Mouse (Mus musculus) G1E (cell line): ENCODE data around the gene Babam1. TPM values are rescaled to one million over a fixed set of nuclear protein-coding genes. Genes with fewer than 3 reads are reported as not detected.

ENCODE experiments used
- ATAC-seq: 2 replicates; pipeline ENCODE4 v1.8.0; 2016; ENCODE audit warnings: mild to moderate bottlenecking; ENCODE audit not compliant: insufficient number of reproducible peaks, poor library complexity, low FRiP score, severe bottlenecking; ENCODE audit errors: extremely low read depth
- DNase-seq: peaks from one replicate; pipeline ENCODE4 v3.0.0; 2012; ENCODE audit warnings: low spot score
- H3K27me3 ChIP-seq: 2 replicates; pipeline ENCODE4 v1.6.1; 2012; ENCODE audit warnings: mild to moderate bottlenecking, low read length, inconsistent platforms; ENCODE audit not compliant: insufficient read depth
- H3K36me3 ChIP-seq: replicated peaks from 2 replicates; pipeline ENCODE3; 2012; ENCODE audit warnings: mild to moderate bottlenecking, inconsistent platforms
- H3K4me1 ChIP-seq: 2 replicates; pipeline ENCODE4 v1.6.1; 2012; ENCODE audit warnings: low read depth, low read length, inconsistent platforms, mixed read lengths; ENCODE audit not compliant: insufficient read depth
- H3K4me3 ChIP-seq: 2 replicates; pipeline ENCODE4 v1.5.1; 2012; ENCODE audit warnings: low read depth, mild to moderate bottlenecking, inconsistent platforms, low read length, moderate library complexity, mixed read lengths
- H3K9me3 ChIP-seq: replicated peaks from 2 replicates; pipeline ENCODE4 v1.6.1; 2012; ENCODE audit warnings: inconsistent platforms
- CTCF ChIP-seq: IDR thresholded peaks from 2 replicates; pipeline ENCODE4 v1.5.1; 2012; ENCODE audit warnings: low read depth, low read length, inconsistent platforms, mixed read lengths
- GATA1 ChIP-seq: IDR thresholded peaks from 2 replicates; pipeline ENCODE4 v1.6.1; 2012; ENCODE audit warnings: borderline replicate concordance, low read length, inconsistent platforms, mixed read lengths
- GATA2 ChIP-seq: IDR thresholded peaks from 2 replicates; pipeline ENCODE4 v1.6.1; 2012; ENCODE audit warnings: low read depth, low read length, inconsistent platforms, borderline replicate concordance
- POLR2AphosphoS5 ChIP-seq: IDR thresholded peaks from 2 replicates; pipeline ENCODE4 v1.6.1; 2012; ENCODE audit warnings: low read depth, low read length, inconsistent platforms; ENCODE audit not compliant: insufficient replicate concordance
- TAL1 ChIP-seq: conservative IDR thresholded peaks from 2 replicates; pipeline ENCODE4 v1.6.1; 2012; ENCODE audit warnings: low read depth, low read length, inconsistent platforms, mixed read lengths
- polyA plus RNA-seq: library from polyadenylated mRNA; stranded (reverse); fragments of >175 nt; gene quantifications from 2 replicates; pipeline ENCODE4 v1.2.3, GENCODE M21; 2012
- total RNA-seq, 2 experiments: library from RNA; stranded (forward) in 1 of 2; stranded (reverse) in 1 of 2; fragments of 200-1000 nt in 1 of 2; fragments of >200 nt in 1 of 2; fragmentation: Nextera tagmentation in 1 of 2; gene quantifications; 2 replicates each; pipeline ENCODE4 v1.2.3; 2014 to 2017

Gene Babam1
- total and polyA plus RNA-seq, 3 experiments = 58.4 to 106 (median 92.1) TPM

GRCm38 (mm10) chr8:71368366-71368765 is 28.3 kb upstream of the Babam1 start:
- H3K9me3 ChIP-seq = no peaks in the 10 kb centered on the region
- H3K36me3 ChIP-seq = peaks cover 37% of the 10 kb centered on the region
- ATAC-seq = no peak
- TF ChIP-seq CTCF = no peak
- no peak for TF ChIP-seq GATA1
- no peak for TF ChIP-seq POLR2AphosphoS5
- no peak for TF ChIP-seq TAL1
- no peak for TF ChIP-seq GATA2
- H3K4me3 ChIP-seq = peak overlapping the region; percentile 48; the same call in 1 of the 2 replicates
- no peaks in the 10 kb centered on the region for H3K27me3 ChIP-seq
- no peak for DNase-seq
- H3K4me1 ChIP-seq = peaks cover 54% of the 10 kb centered on the region

DNA sequence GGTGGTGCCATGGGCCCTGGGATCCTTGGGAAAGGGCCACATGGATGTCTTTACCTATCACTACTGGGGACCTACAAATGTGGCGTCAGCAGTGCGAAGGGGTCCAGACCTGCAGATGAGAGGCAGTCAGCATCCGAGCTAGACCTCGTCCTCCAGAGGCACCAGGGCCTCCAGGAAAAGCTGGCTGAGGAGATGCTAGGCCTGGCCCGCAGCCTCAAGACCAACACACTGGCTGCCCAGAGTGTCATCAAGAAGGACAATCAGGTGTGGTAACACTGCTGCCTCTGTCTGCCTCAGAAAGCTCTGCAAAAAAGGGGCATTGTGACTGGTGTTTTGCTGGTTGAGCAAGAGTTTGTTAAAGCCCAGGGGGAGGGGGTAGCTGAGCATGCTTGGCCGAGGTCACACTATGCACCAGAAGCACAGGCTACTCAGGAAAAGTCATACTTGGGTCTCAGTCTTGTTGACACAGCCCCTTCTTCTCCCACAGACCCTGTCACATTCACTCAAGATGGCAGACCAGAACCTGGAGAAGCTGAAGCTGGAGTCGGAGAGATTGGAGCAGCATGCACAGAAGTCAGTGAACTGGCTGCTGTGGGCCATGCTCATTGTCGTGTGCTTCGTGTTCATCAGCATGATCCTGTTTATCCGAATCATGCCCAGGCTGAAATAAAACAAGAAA is 27.5 kb upstream of the Babam1 start:
- Histone ChIP-seq H3K36me3 (peaks cover 45% of the 10 kb centered on the region), H3K9me3 (no peaks in the 10 kb centered on the region), H3K4me3 (peak overlapping the region; percentile 4; the same call in 1 of the 2 replicates), H3K4me1 (peaks cover 54% of the 10 kb centered on the region), H3K27me3 (no peaks in the 10 kb centered on the region)
- no peak for ATAC-seq
- TF ChIP-seq TAL1 = no peak
- TF ChIP-seq POLR2AphosphoS5 = no peak
- no peak for TF ChIP-seq CTCF
- TF ChIP-seq GATA2 = no peak
- no peak for TF ChIP-seq GATA1
- no peak for DNase-seq

GRCm38 (mm10) chr8:71370711-71371235 is 25.9 kb upstream of the Babam1 start:
- H3K4me3 ChIP-seq = peak overlapping the region; percentile 80
- H3K4me1 ChIP-seq = peaks cover 67% of the 10 kb centered on the region
- no peak for ATAC-seq
- no peaks in the 10 kb centered on the region for H3K27me3 ChIP-seq
- H3K9me3 ChIP-seq = peaks cover 4% of the 10 kb centered on the region
- DNase-seq = no peak
- H3K36me3 ChIP-seq = peaks cover 61% of the 10 kb centered on the region
- no peak for TF ChIP-seq GATA2
- no peak for TF ChIP-seq CTCF

GRCm38 (mm10) chr8:71371236-71371848 is 25.3 kb upstream of the Babam1 start, which contains the start of gene Ocel1:
Ocel1 (plus strand) TSS chr8:71371298.
- peaks cover 62% of the 10 kb centered on the region for H3K4me1 ChIP-seq
- H3K9me3 ChIP-seq = peaks cover 8% of the 10 kb centered on the region
- H3K4me3 ChIP-seq = peak within 1 kb of the TSS; percentile 80
- no peaks in the 10 kb centered on the region for H3K27me3 ChIP-seq
- TF ChIP-seq CTCF (peak; percentile 94), GATA2 (no peak)
- DNase-seq = peak; percentile 99
- peak; percentile 74 for ATAC-seq
- H3K36me3 ChIP-seq = peaks cover 67% of the 10 kb centered on the region

- TF ChIP-seq POLR2AphosphoS5 (no peak), TAL1 (no peak), GATA1 (no peak), CTCF (no peak), GATA2 (no peak)
- H3K36me3 ChIP-seq = peaks cover 77% of the 10 kb centered on the region
- ATAC-seq (no peak), DNase-seq (no peak)
- H3K27me3 ChIP-seq = no peaks in the 10 kb centered on the region
- peak overlapping the region; percentile 52; the same call in 1 of the 2 replicates for H3K4me3 ChIP-seq
- H3K4me1 ChIP-seq = peaks cover 56% of the 10 kb centered on the region
- peaks cover 8% of the 10 kb centered on the region for H3K9me3 ChIP-seq
These were observed 24.2 kb upstream of the Babam1 start for GRCm38 (mm10) chr8:71372427-71372826.

GRCm38 (mm10) chr8:71373000-71373399 is 23.7 kb upstream of the Babam1 start:
- Histone ChIP-seq H3K4me1 (peaks cover 50% of the 10 kb centered on the region), H3K36me3 (peaks cover 77% of the 10 kb centered on the region), H3K4me3 (no peak overlapping the region), H3K9me3 (peaks cover 8% of the 10 kb centered on the region), H3K27me3 (no peaks in the 10 kb centered on the region)
- ATAC-seq (no peak), DNase-seq (no peak)
- TF ChIP-seq GATA1 (no peak), GATA2 (no peak), POLR2AphosphoS5 (no peak), TAL1 (no peak), CTCF (no peak)
